ENCODE assay signal across 15 mouse cellular contexts in the genomic region with DNA sequence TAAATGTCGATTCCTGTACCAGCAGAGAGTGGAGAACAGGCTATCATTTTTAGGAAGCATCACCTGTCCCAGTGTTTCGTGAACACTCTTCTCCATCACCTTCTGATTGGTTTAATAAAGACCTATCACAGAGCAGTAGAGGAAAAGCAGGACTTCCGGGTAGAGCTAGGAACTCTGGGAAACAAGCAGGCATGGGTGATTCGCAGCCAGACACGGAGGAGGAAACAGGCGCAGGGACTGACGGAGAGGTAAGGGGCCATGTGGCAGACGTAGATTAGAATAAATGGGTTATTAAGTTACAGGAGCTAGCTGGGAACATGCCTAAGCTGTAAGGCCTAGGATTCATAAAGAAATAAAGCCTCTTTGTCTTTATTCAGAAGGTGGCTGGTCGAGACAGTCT.
"Had no signal": no experiment of that assay in that cellular context is flagged by ENCODE, and none has a peak within 500 bp of the region (broad histone marks: within the 10 kb centered on the region; RNA-seq: fewer than 3 reads in every experiment).

No protein-coding gene starts in this region.

- H3K4me3 ChIP-seq: layer of hippocampus, adult 2 months; left cerebral cortex, adult 2 months; liver, embryonic 15.5 days; midbrain, embryonic 10.5 days; myocyte; neural tube, embryonic 15.5 days had no signal

- H3K36me3 ChIP-seq: liver, embryonic 15.5 days; midbrain, embryonic 10.5 days; neural tube, embryonic 15.5 days had no signal

- H3K27me3 ChIP-seq: liver, embryonic 15.5 days; neural tube, embryonic 15.5 days had no signal

- H3K9me3 ChIP-seq: liver, embryonic 15.5 days; midbrain, embryonic 10.5 days; neural tube, embryonic 15.5 days had no signal

- H3K4me1 ChIP-seq: liver, embryonic 15.5 days; neural tube, embryonic 15.5 days had no signal

- DNase-seq: kidney, postnatal 10 days; kidney, postnatal 4 days; lung, embryonic 14.5 days; lung, postnatal 10 days; lung, postnatal 4 days; midbrain, embryonic 14.5 days; right cerebral cortex, adult 18-20 months; right cerebral cortex, postnatal 25 days; thymus, postnatal 36 days had no signal
